8 mouse cellular contexts compared by ENCODE assay signal in the genomic region with DNA sequence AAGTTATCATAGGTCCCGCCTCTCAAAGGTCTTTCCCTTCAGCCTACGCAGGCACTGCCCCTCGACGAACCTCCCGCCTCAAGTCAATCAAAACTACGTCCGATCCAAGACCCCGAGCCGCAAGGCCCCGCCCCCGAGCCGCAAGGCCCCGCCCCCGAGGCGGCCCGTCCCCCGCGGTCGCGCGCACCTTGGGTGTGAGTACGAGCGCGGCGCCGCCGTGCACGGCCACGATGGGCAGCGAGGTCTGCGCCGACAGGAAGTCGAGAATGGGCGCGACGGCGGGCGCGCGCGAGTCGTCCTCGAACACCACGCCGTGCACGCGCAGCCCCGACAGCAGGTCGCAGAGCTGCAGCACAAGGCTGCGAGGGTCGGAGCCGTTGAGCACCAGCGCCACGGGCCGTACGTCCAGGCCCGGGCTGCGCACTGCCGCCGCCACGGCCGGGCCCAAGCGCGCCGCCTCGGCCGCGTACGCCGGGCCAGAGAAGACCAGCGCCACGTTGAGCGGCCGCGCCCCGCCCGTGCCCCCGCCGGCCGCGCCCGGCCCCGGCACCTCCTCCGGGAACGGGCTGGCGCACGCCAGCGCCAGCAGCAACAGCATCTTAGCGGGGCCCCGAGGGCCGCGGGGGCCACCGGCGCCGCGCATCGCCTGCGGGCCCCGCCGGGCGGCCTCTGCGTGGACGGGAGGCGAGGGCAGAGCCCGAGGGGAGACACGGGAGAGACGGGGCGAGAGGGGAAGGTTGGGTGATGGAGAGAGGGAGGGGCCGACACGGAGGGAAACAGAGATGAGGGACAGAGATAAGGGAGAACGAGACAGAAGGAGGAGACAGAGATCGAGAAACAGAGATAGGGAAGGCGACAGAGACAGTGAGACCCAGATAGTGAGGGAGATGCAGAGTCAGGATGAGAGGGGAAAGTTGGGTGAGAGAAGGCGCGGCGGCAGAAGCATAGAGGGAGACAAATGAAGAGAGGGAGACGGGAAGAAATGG. TPM values are rescaled to one million over a fixed set of nuclear protein-coding genes. Genes with fewer than 3 reads are reported as not detected.
DNase-seq lines count a peak whose midpoint lies in the region; ATAC-seq lines count a peak whose summit lies in the region.

No protein-coding gene starts in this region.

- peak overlapping the region; percentile 82 for H3K9ac ChIP-seq in embryonic facial prominence, embryonic 12.5 days
- H3K9ac ChIP-seq in limb, embryonic 13.5 days = peak overlapping the region; percentile 91
- H3K9ac ChIP-seq in midbrain, embryonic 15.5 days = peak overlapping the region; percentile 88

- ATAC-seq in embryonic facial prominence, embryonic 12.5 days (ENCODE audit: insufficient number of reproducible peaks, insufficient read depth, low FRiP score, low TSS enrichment) = 0 out of 2 replicates have a peak, but pooled peaks have one; percentile 22
- ATAC-seq in limb, embryonic 13.5 days (ENCODE audit: low FRiP score, low read depth) = peak; percentile 75
- ATAC-seq in midbrain, embryonic 15.5 days (replicated peaks) = peak; percentile 51

- DNase-seq in 3134 (ENCODE audit: extremely low read depth, insufficient read length, low spot score) = peak; percentile 94
- DNase-seq in adrenal gland, postnatal 25 days = peak; percentile 92
- peak; percentile 93 to 96 for DNase-seq in heart, adult 9 months (ENCODE audit: low spot score in 2 of 2)
- peak; percentile 91 for DNase-seq in kidney, adult 9 months
- DNase-seq in spleen, adult 18-20 months = peak; percentile 88 to 96

- H3K4me1 ChIP-seq in embryonic facial prominence, embryonic 12.5 days = peaks cover 37% of the 10 kb centered on the region
- H3K4me1 ChIP-seq in limb, embryonic 13.5 days = peaks cover 36% of the 10 kb centered on the region
- peaks cover 47% of the 10 kb centered on the region for H3K4me1 ChIP-seq in midbrain, embryonic 15.5 days

- peak overlapping the region; percentile 83 for H3K4me2 ChIP-seq in embryonic facial prominence, embryonic 12.5 days (replicated peaks)
- peak overlapping the region; percentile 76 for H3K4me2 ChIP-seq in limb, embryonic 13.5 days (replicated peaks)
- peak overlapping the region; percentile 87 for H3K4me2 ChIP-seq in midbrain, embryonic 15.5 days

- no peaks in the 10 kb centered on the region for H3K36me3 ChIP-seq in embryonic facial prominence, embryonic 12.5 days
- no peaks in the 10 kb centered on the region for H3K36me3 ChIP-seq in limb, embryonic 13.5 days
- H3K36me3 ChIP-seq in midbrain, embryonic 15.5 days (replicated peaks) = no peaks in the 10 kb centered on the region

- peaks cover 54% of the 10 kb centered on the region for H3K27me3 ChIP-seq in embryonic facial prominence, embryonic 12.5 days
- H3K27me3 ChIP-seq in limb, embryonic 13.5 days = peaks cover 68% of the 10 kb centered on the region
- 0 out of 2 replicates have a peak, but pooled peaks cover 4% of the 10 kb centered on the region for H3K27me3 ChIP-seq in midbrain, embryonic 15.5 days (replicated peaks)

- H3K9me3 ChIP-seq in embryonic facial prominence, embryonic 12.5 days = no peaks in the 10 kb centered on the region
- no peaks in the 10 kb centered on the region for H3K9me3 ChIP-seq in limb, embryonic 13.5 days
- no peaks in the 10 kb centered on the region for H3K9me3 ChIP-seq in midbrain, embryonic 15.5 days

- H3K4me3 ChIP-seq in embryonic facial prominence, embryonic 12.5 days = peak overlapping the region; percentile 69
- H3K4me3 ChIP-seq in limb, embryonic 13.5 days = peak overlapping the region; percentile 74
- peak overlapping the region; percentile 68 for H3K4me3 ChIP-seq in midbrain, embryonic 15.5 days

- under 1% methylated on average over 110 of the region's 117 CpGs for WGBS in embryonic facial prominence, embryonic 12.5 days
- 1% methylated on average over 112 of the region's 117 CpGs for WGBS in limb, embryonic 13.5 days
- under 1% methylated on average over 103 of the region's 117 CpGs for WGBS in midbrain, embryonic 15.5 days

- peak overlapping the region; percentile 25; the same call in 1 of the 2 replicates for H3K27ac ChIP-seq in embryonic facial prominence, embryonic 12.5 days
- H3K27ac ChIP-seq in limb, embryonic 13.5 days = peak overlapping the region; percentile 55
- peak overlapping the region; percentile 78 for H3K27ac ChIP-seq in midbrain, embryonic 15.5 days

RNA-seq across cellular contexts. Expression of a gene that starts 6.4 kb away (rescaled TPM):
- 140 and 141 TPM in 2 replicates for total RNA-seq in adrenal gland, postnatal 25 days (2021)
- 53.6 and 66.3 TPM in 2 replicates for polyA plus RNA-seq in embryonic facial prominence, embryonic 12.5 days (2016; fragmentation: Nextera tagmentation; extraction: Ambion mirVana)
- 69.4 and 73.7 TPM in 2 replicates for polyA plus RNA-seq in limb, embryonic 13.5 days (2015; fragmentation: Nextera tagmentation; extraction: Ambion mirVana)
- 53.0 and 54.9 TPM in 2 replicates for polyA plus RNA-seq in midbrain, embryonic 15.5 days (2015; fragmentation: Nextera tagmentation; extraction: Ambion mirVana)

RNA-seq across cellular contexts. Expression of a gene that starts 12.0 kb away (rescaled TPM):
- total RNA-seq in adrenal gland, postnatal 25 days (2021) = 0.43 and 1.2 TPM in 2 replicates
- 0.56 and 0.64 TPM in 2 replicates for polyA plus RNA-seq in embryonic facial prominence, embryonic 12.5 days (2016; fragmentation: Nextera tagmentation; extraction: Ambion mirVana)
- 0.43 and 0.59 TPM in 2 replicates for polyA plus RNA-seq in limb, embryonic 13.5 days (2015; fragmentation: Nextera tagmentation; extraction: Ambion mirVana)
- polyA plus RNA-seq in midbrain, embryonic 15.5 days (2015; fragmentation: Nextera tagmentation; extraction: Ambion mirVana) = 2.7 and 3.9 TPM in 2 replicates

RNA-seq across cellular contexts. Expression of a gene that starts 30.3 kb away (rescaled TPM):
- total RNA-seq in adrenal gland, postnatal 25 days (2021) = 0.70 TPM in 1 of 2 replicates, not detected in the other
- polyA plus RNA-seq in embryonic facial prominence, embryonic 12.5 days (2016; fragmentation: Nextera tagmentation; extraction: Ambion mirVana) = 0.33 and 0.82 TPM in 2 replicates
- 0.43 and 0.46 TPM in 2 replicates for polyA plus RNA-seq in limb, embryonic 13.5 days (2015; fragmentation: Nextera tagmentation; extraction: Ambion mirVana)
- polyA plus RNA-seq in midbrain, embryonic 15.5 days (2015; fragmentation: Nextera tagmentation; extraction: Ambion mirVana) = 0.22 TPM in 1 of 2 replicates, not detected in the other

RNA-seq across cellular contexts. Expression of a gene that starts 30.5 kb away (rescaled TPM):
- total RNA-seq in adrenal gland, postnatal 25 days (2021) = 53.0 and 61.3 TPM in 2 replicates
- 5.7 and 6.5 TPM in 2 replicates for polyA plus RNA-seq in embryonic facial prominence, embryonic 12.5 days (2016; fragmentation: Nextera tagmentation; extraction: Ambion mirVana)
- polyA plus RNA-seq in limb, embryonic 13.5 days (2015; fragmentation: Nextera tagmentation; extraction: Ambion mirVana) = 4.9 and 5.2 TPM in 2 replicates
- 7.7 and 10.2 TPM in 2 replicates for polyA plus RNA-seq in midbrain, embryonic 15.5 days (2015; fragmentation: Nextera tagmentation; extraction: Ambion mirVana)

RNA-seq across cellular contexts. Expression of a gene that starts 35.5 kb away (rescaled TPM):
- total RNA-seq in adrenal gland, postnatal 25 days (2021) = 22.3 and 26.6 TPM in 2 replicates
- polyA plus RNA-seq in embryonic facial prominence, embryonic 12.5 days (2016; fragmentation: Nextera tagmentation; extraction: Ambion mirVana) = 75.6 and 76.3 TPM in 2 replicates
- polyA plus RNA-seq in limb, embryonic 13.5 days (2015; fragmentation: Nextera tagmentation; extraction: Ambion mirVana) = 69.1 and 71.6 TPM in 2 replicates
- 40.5 and 44.2 TPM in 2 replicates for polyA plus RNA-seq in midbrain, embryonic 15.5 days (2015; fragmentation: Nextera tagmentation; extraction: Ambion mirVana)

Comparison
In these comparisons a context has a peak if more than half of its experiments do, and no peak if none do; other contexts are left out.
1. Peak in every context shown above with its lines: DNase-seq, ATAC-seq, H3K4me3 ChIP-seq and H3K27ac ChIP-seq.
2. ATAC-seq: peak in every context shown above with its lines; median percentile 75 in limb, embryonic 13.5 days; 51 in midbrain, embryonic 15.5 days; 22 in embryonic facial prominence, embryonic 12.5 days.
3. H3K27ac ChIP-seq: peak in every context shown above with its lines; median percentile 78 in midbrain, embryonic 15.5 days; 55 in limb, embryonic 13.5 days; 25 in embryonic facial prominence, embryonic 12.5 days.